Mouse (Mus musculus) ES-Bruce4 (cell line): ENCODE measurements around the gene Prss22.

Experiments
- CTCF ChIP-seq: IDR thresholded peaks from one replicate; pipeline ENCODE4 v1.8.1; 2011; ENCODE audit warnings: low read depth, low read length
- EP300 ChIP-seq: IDR thresholded peaks from 2 replicates; pipeline ENCODE4 v1.6.1; 2011; ENCODE audit warnings: low read depth, low read length; ENCODE audit not compliant: insufficient read depth
- POLR2A ChIP-seq: IDR thresholded peaks from one replicate; pipeline ENCODE4 v1.8.1; 2011; ENCODE audit warnings: low read length; ENCODE audit not compliant: insufficient read depth

DNA sequence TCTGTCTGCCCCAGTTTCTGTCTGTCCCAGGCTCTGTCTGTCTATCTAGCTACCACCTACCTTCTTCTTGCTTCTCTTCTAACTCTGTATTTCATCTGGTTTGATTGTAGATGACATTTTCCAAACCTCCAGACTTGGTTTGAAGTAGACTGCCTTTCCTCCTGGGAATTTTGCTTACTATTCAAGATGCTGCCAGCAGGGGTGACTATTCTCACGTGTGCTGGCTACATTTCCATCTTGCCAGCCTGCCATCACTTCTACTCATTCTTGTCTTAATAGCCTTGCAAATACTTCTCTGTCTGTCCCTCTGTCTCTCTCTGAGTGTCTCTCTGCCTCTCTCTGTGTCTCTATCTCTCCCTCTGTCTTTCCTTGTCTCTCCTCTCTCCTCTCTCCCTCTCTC is 2.5 kb downstream of the Prss22 start:
- TF ChIP-seq EP300 (no peak), POLR2A (no peak), CTCF (no peak)
